Mouse (Mus musculus) Patski (cell line): ENCODE results near the gene Hoxd3. TPM values are rescaled to one million over a fixed set of nuclear protein-coding genes. Genes with fewer than 3 reads are reported as not detected.

Experiments used
- ATAC-seq: fragments of 100-300 bp; one replicate; pipeline ENCODE4 v1.8.0; 2021
- CTCF ChIA-PET: fragments of 350-600 bp; sonication (Branson Sonifier 250); formaldehyde crosslinking; loops from one replicate; lab custom pipeline; 2022; ENCODE audit warnings: inconsistent platforms; lab: Charles Lee
- POLR2A ChIA-PET: fragments of 350-600 bp; sonication (Branson Sonifier 250); formaldehyde crosslinking; loops from one replicate; lab custom pipeline; 2022; ENCODE audit warnings: antibody characterized with exemption, inconsistent platforms; lab: Charles Lee
- DNase-seq: peaks from one replicate; pipeline ENCODE4 v3.0.0-alpha.2; 2011; ENCODE audit warnings: low read depth, low spot score
- H3K27me3 ChIP-seq: fragments of 371-371 bp; one replicate; pipeline ENCODE4 v1.5.1; 2021
- CTCF ChIP-seq: fragments of 100-300 bp; IDR thresholded peaks from one replicate; pipeline ENCODE4 v1.5.1; 2021
- in situ Hi-C: fragments of 300-500 bp; cut with MboI; formaldehyde crosslinking; loops from 3 replicates; pipeline ENCODE4 v1.11.1; 2018; ENCODE audit warnings: low pct_unique_long_range_greater_than_20kb, mixed read lengths
- polyA plus RNA-seq: library from polyadenylated mRNA; unstranded; gene quantifications from one replicate; pipeline ENCODE4 v1.2.3, GENCODE M21; 2021

The Hoxd3 gene
- polyA plus RNA-seq, 1 experiment from 2014 or later: 0.27 TPM

DNA sequence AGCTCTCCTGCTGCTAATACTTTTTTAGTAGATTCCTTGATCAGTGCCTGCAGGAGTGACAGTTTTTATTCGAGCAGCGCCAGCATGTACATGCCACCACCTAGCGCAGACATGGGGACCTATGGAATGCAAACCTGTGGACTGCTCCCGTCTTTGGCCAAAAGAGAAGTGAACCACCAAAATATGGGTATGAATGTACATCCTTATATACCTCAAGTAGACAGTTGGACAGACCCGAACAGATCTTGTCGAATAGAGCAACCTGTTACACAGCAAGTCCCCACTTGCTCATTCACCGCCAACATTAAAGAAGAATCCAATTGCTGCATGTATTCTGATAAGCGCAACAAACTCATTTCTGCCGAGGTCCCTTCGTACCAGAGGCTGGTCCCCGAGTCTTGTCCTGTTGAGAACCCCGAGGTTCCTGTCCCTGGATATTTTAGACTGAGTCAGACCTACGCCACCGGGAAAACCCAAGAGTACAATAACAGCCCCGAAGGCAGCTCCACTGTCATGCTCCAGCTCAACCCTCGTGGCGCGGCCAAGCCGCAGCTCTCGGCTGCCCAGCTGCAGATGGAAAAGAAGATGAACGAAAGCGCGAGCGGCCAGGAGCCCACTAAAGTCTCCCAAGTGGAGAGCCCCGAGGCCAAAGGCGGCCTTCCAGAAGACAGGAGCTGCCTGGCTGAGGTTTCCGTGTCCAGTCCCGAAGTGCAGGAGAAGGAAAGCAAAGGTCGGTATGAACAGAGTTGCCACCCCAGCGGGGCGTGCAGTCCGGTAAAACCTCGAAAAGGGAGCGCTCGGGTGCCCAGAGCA, 19.5 kb upstream of the Hoxd3 start:
- H3K27me3 ChIP-seq: peaks cover 72% of the 10 kb centered on the region
- TF ChIP-seq CTCF: no peak
- ATAC-seq (peak; percentile 12), DNase-seq (no peak)
- CTCF ChIA-PET: no interaction called here
- in situ Hi-C loops: loop anchor here (10.0 to 25.0 kb wide), 2 partner anchors 453 to 1070 kb away; no protein-coding TSS in a partner anchor
- POLR2A ChIA-PET: no interaction called here

DNA sequence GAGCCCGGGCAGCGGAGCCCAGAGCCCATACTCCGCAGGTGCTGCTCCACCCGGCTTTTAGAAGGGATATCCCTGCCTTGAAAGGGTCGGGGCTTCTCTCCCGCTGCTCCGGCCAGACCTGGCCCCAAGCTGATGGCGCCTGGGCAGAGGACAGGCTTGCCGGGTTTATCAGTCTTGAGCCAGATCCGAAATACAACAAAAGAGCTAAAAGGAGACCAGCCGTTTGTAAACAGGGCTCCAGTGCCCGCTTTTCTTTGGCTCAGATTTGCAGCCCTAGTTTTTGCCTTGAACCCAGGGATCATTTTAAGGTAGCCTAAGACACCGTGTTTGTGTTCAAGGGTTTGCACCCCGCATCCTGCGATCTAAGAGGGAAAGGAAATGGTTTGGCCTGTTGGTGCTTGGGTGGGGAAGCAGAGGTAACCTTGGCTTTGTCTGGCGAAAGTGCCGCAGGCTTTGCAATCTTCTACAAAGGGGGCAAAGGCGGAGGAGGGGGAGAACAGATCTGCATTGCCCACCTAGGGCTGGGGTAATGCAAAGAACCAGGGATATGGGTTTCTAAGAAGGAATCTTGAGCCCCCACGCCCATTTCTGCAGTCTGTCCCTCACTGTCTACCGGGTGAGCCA, 18.8 kb upstream of the Hoxd3 start:
- peaks cover 64% of the 10 kb centered on the region for H3K27me3 ChIP-seq
- POLR2A ChIA-PET: no interaction called here
- CTCF ChIA-PET: no interaction called here
- in situ Hi-C loops: loop anchor here (10.0 to 25.0 kb wide), 2 partner anchors 452 to 1069 kb away; no protein-coding TSS in a partner anchor
- DNase-seq: no peak
- TF ChIP-seq CTCF: no peak
- no peak for ATAC-seq

DNA sequence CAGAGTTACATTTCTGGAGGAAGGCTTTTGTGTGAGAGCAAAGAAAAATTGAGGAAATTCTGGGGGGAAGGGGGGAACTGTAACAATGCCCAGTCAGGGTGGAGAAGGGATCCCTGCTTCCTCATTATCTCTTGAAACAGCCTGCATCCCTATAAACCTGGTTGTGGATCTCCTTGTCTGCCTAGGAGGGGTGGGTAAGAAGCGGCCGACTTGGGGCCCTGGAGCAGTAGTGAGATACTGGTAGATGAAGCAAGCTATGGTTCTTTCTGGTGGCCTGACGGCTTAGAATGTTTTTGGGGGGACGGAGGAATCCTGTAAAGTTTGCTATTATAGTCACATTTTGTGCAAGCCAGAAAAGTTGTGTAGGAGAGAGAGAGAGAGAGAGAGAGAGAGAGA, 18.3 kb upstream of the Hoxd3 start:
- CTCF ChIA-PET: no interaction called here
- in situ Hi-C loops: loop anchor here (10.0 to 25.0 kb wide), 2 partner anchors 451 to 1069 kb away; no protein-coding TSS in a partner anchor
- TF ChIP-seq CTCF: no peak
- ATAC-seq (no peak), DNase-seq (no peak)
- H3K27me3 ChIP-seq: peaks cover 59% of the 10 kb centered on the region
- POLR2A ChIA-PET: no interaction called here

DNA sequence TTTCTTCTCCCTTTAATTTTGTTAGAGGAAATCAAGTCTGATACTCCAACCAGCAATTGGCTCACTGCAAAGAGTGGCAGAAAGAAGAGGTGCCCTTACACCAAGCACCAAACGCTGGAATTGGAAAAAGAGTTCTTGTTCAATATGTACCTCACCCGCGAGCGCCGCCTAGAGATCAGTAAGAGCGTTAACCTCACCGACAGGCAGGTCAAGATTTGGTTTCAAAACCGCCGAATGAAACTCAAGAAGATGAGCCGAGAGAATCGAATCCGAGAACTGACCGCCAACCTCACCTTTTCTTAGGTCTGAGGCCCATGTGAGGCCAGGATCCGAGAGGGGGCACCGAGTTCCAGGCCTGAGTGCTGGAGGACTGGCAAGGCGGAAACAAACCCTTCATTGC, 17.7 kb upstream of the Hoxd3 start:
- DNase-seq (no peak), ATAC-seq (no peak)
- POLR2A ChIA-PET: no interaction called here
- TF ChIP-seq CTCF: no peak
- in situ Hi-C loops: loop anchor here (10.0 to 25.0 kb wide), 2 partner anchors 451 to 1068 kb away; no protein-coding TSS in a partner anchor
- CTCF ChIA-PET: no interaction called here
- H3K27me3 ChIP-seq: peaks cover 53% of the 10 kb centered on the region

DNA sequence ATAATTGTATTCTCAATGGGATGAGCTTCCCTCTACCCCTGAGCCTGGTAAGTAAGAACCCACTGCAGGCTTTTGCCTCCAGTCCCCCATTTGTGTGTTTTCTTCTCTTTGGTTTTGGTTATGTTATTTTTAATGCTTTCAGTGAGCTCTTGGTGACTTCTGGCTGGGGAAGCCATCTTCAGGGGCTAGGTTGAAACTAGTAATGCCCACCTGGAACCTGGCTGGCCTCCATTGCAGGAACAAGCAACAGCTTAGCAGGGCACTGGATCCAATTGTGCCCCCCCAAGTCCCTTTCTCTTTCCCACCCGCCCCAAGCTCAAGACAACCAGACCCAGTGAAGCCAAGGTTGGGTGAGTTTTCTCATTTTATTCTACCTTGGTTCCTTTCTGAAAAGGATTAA, 16.3 kb upstream of the Hoxd3 start:
- ChIA-PET CTCF (interaction anchor here (0.7 to 0.9 kb wide), 2 partner anchors 10 to 617 kb away, joined by 3 read pairs; no protein-coding TSS in a partner anchor), POLR2A (no interaction called here)
- DNase-seq (no peak), ATAC-seq (no peak)
- in situ Hi-C loops: loop anchor here (10.0 to 25.0 kb wide), 2 partner anchors 449 to 1067 kb away; no protein-coding TSS in a partner anchor
- no peak for TF ChIP-seq CTCF
- H3K27me3 ChIP-seq: peaks cover 42% of the 10 kb centered on the region

DNA sequence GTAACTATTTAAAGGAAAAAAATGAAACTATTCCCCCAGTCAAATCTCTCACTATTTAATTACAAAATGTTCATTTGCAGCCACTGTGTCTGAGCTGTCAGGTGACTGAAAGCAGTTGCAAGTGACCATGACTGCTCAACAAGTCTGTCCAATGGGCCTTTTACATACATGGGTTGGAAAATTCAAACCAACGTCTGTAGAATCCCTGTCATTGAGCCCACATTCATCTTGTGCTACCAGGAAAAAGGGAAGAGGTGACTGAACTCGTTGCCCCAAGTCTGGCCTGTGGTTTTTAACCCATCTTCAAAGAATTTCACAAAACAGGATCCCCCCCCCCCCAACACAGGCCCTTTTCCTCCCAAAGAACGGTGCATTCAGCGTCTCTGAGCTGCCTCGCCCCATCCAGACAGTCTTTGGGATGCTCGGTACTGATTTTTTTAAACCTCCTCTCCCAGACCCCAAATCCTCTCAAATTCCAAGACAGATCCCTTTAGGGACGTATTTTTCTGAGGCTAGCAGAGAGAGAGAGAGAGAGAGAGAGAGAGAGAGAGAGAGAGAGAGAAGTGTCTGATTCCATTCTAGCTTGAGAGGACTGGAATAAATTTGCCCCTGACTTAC, 15.8 kb upstream of the Hoxd3 start:
- ATAC-seq (no peak), DNase-seq (no peak)
- peaks cover 37% of the 10 kb centered on the region for H3K27me3 ChIP-seq
- POLR2A ChIA-PET: no interaction called here
- CTCF ChIA-PET: no interaction called here
- no peak for TF ChIP-seq CTCF
- in situ Hi-C loops: loop anchor here (10.0 to 25.0 kb wide), 2 partner anchors 449 to 1066 kb away; no protein-coding TSS in a partner anchor

DNA sequence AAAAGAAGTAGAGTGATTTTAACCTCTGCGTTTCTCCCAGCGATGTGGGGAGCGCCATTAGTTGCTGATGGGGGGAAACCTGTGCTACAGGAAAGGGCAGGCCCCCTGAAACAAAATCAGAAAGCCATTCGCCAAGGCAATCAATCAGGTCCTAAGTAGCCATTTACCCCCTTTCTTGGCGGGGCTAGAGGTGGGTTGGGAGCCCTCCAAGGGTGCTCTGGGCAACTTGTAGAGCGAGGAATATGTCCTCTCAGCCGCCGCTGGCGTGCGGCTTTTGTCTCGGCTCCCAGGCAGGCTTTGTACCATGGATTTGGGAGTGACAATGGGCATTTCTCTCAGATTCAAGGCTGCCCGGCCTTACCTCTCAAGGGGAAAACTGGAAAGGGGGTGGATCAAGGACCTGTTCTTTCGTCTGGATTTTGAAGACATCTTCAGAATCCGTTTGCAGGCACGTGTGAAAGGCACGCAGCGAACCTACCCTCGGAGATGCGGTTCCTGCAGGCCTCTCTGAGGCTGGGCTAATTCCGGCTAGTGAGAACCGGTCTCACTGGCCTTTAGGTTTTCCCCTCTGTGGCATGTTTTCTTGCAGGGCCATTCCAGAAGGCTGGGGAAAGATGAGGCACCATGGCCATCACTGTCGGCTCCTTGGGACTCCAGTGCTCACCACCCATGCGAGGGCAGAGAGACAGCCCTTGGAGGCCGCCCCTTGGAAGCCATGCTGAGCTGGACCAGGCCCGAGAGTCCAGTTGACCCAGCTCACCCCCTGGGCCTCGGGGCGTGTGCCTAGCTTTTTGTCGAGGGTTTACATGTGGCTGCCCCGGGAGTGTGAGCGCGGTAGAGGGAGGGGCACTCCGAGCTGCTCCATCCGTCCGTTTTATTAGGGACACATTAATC, 15.0 kb upstream of the Hoxd3 start:
- ChIA-PET POLR2A (no interaction called here), CTCF (no interaction called here)
- TF ChIP-seq CTCF: no peak
- H3K27me3 ChIP-seq: peaks cover 29% of the 10 kb centered on the region
- ATAC-seq: no peak
- in situ Hi-C loops: loop anchor here (10.0 to 25.0 kb wide), 2 partner anchors 448 to 1066 kb away; no protein-coding TSS in a partner anchor
- DNase-seq: no peak

DNA sequence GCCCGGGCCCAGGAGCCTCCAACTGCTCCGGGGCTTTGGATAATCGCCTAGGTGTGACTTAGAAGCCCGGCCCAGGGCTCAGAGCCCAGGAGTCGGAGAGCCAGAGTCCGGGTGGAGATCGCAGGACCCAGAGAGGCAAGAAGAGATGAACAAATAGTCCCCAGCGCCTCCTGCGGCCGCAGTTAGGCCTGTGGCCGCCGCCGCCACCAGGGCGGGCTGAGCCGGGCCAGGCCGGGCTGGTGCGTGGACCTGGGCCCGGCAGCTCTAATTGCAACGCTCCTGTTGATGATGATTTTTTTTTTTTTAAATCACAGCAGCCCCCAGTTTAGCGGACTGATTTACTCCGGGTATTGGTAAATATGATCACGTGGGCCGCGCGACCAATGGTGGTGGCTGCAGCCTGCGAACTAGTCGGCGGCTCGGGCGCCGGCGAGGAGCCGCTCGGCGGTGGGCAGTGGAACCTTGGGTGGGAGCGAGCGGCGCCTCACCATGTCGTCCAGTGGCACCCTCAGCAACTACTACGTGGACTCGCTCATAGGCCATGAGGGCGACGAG, 14.1 kb upstream of the Hoxd3 start, which contains the start of gene Hoxd9:
Hoxd9 (plus strand) TSS at position 161 of the 555 bp plus-strand sequence.
- ChIA-PET POLR2A (no interaction called here), CTCF (no interaction called here)
- no peak for TF ChIP-seq CTCF
- DNase-seq (no peak), ATAC-seq (peak; percentile 44)
- in situ Hi-C loops: loop anchor here (10.0 to 25.0 kb wide), 2 partner anchors 447 to 1065 kb away; no protein-coding TSS in a partner anchor
- H3K27me3 ChIP-seq: peaks cover 19% of the 10 kb centered on the region

DNA sequence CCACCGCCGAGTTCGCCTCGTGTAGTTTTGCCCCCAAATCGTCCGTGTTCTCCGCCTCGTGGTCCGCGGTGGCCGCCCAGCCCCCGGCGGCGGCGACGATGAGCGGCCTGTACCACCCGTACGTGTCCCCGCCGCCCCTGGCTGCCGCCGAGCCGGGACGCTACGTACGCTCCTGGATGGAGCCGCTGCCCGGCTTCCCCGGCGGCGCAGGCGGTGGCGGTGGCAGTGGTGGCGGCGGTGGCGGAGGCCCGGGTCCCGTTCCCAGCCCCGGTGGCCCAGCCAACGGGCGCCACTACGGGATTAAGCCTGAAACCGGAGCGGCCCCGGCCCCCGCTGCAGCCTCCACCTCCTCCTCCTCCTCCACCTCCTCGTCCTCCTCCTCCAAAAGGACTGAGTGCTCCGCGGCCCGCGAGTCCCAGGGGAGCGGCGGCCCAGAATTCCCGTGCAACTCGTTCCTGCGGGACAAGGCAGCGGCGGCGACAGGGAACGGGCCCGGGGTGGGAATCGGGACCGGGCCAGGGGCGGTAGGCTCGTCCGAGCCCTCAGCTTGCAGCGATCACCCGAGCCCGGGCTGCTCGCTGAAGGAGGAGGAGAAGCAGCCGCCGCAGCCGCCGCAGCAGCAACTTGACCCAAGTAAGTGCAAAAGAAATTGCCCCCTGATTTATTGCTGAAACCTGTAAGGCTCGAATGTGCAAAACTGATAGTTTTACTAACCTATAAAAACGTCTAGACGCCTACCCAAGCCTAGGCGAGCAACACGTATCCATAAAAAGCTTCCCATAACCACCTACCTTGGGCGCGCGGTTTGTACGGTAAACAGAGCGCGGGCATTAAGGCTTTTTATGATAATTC, 13.3 kb upstream of the Hoxd3 start:
- DNase-seq (no peak), ATAC-seq (peak; percentile 31)
- H3K27me3 ChIP-seq: peaks cover 13% of the 10 kb centered on the region
- no peak for TF ChIP-seq CTCF
- ChIA-PET POLR2A (no interaction called here), CTCF (no interaction called here)
- in situ Hi-C loops: loop anchor here (10.0 to 25.0 kb wide), 2 partner anchors 446 to 1064 kb away; no protein-coding TSS in a partner anchor
